Mouse (Mus musculus) ES-E14 (cell line): Measurements from ENCODE around the gene Tspan13.

Experiments
- CHD2 ChIP-seq: IDR thresholded peaks from 2 replicates; pipeline ENCODE4 v1.6.1; 2014; ENCODE audit warnings: mild to moderate bottlenecking, low read depth, low read length, inconsistent platforms
- HCFC1 ChIP-seq: IDR thresholded peaks from 2 replicates; pipeline ENCODE4 v1.6.1; 2012; ENCODE audit warnings: low read length, inconsistent platforms, borderline replicate concordance; ENCODE audit not compliant: insufficient read depth
- MAFK ChIP-seq: IDR thresholded peaks from 2 replicates; pipeline ENCODE4 v1.6.1; 2014; ENCODE audit warnings: mild to moderate bottlenecking, low read depth, low read length, inconsistent platforms; ENCODE audit not compliant: insufficient read depth
- ZC3H11A ChIP-seq: IDR thresholded peaks from 2 replicates; pipeline ENCODE4 v1.6.1; 2012; ENCODE audit warnings: low read depth, mild to moderate bottlenecking, inconsistent platforms, low read length, borderline replicate concordance
- ZNF384 ChIP-seq: IDR thresholded peaks from 2 replicates; pipeline ENCODE4 v1.6.1; 2012; ENCODE audit warnings: low read depth, low read length, inconsistent platforms

DNA sequence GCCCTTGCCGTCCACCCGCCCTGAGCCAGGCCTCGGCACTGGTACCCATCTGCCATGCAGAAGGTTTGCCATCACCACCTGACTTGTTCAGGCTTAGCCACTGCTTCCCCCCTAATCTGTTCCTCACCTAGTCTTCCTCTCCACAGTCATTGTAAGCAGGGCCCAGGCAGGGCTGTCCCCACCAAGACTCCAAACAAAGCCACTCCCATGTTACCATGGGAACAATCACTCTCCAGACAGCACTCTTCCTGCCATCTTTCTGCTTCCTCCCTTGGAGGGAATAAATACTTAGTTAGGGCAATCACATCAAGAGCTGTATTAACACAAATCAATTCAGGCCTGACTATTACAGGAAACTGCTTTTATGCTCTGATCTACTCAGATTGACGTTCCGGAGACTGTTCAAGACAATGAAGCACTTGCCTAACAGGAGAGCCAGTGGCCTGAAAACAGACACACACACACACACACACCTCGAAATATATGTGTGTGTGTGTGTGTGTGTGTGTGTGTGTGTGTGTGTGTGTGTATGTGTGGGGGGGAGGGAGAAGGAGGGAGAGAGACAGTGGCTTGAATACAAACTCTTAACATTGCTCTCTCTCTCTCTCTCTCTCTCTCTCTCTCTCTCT lies 60.5 kb downstream of the Tspan13 start:
- TF ChIP-seq ZC3H11A: no peak
- no peak for TF ChIP-seq CHD2
- TF ChIP-seq MAFK: no peak
- TF ChIP-seq ZNF384: no peak
- TF ChIP-seq HCFC1: no peak
